Mouse (Mus musculus): Measurements from ENCODE around the gene Zfp383.
A peak's percentile ranks its signal among the peaks of the same experiment; 100 is the strongest.
"Not testable (repeated sequence)": the region's sequence is repeated elsewhere in the genome, so short reads cannot be mapped to it uniquely, and the experiment has no call there.

Gene Zfp383

DNA sequence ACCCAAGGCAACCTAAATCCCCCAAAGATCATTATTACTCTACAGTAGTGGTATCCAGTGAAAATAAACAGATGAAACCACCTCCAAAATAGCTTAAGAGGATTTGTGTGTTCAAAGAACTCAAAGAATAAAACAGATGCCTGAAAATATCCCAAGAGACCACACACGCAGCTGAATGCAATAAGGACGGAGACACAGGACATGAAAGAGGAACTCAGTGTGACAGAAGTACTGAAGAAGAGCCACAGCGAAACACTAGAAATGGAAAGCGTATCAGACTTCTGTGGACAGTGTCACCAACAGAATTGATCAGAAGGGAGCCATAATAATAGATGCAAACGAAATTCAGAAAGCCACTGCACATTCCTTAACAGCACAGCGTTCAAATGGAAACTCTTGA is 30.8 kb downstream of the Zfp383 start:
- no peak for DNase-seq (ENCODE audit: low read depth, low spot score)

DNA sequence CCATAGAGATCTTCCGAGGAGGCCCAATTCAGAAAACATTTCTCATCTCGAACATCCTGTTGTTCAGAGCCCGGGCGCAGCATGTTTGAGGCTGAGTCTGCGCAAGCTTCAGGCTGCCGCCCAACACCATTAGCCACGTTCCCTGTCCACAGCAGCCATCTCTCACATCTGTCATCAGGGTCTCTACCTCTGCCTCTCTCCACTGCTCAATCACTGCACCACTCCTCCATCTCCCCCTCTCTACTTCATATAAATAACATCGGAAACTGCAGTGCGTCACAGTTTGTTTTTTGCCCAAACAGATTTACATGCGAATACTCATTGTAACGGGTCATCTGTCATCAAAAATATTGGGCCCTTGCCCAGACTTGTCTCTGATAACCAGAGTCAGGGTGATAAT is 33.0 kb downstream of the Zfp383 start:
- no peak for DNase-seq (ENCODE audit: low read depth, low spot score)

DNA sequence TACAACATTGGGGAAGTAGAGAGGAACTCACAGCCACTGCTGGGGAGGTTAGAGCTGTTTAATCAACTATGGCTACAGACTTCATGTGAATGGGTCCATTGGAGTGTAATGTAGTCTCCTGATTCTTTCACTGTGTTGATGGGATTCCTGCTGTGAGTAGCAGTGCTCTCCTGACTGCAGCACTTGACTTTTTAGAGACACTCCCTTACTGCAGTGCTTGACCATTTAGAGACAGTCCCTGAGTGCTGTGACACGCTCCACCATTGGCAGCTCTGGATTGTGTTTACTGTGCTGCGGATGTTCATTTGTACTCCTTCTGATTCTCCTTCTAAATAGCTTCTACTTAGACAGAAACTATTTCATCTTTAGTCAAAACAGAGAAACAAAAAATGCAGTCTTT is 34.7 kb downstream of the Zfp383 start:
- no peak for DNase-seq (ENCODE audit: low read depth, low spot score)

DNA sequence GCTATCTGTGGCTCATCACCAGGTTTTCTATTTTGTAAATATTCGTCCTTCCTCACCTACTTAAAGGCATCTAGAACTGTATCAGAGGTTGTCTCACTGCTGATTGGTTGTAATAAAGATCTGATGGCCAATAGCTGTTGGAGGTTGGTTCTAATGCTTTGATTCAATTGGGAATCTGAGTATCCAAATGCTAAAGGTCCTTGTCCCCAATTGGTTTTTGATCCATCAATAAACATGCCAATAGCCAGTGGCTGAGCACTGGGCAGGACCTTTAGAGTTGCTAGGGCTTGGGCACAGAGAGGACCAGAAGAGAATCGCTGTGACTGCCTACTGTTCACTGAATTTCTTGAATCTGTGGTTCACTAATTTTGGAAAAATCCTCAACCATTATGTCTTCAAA is 35.7 kb downstream of the Zfp383 start:
- no peak for DNase-seq (ENCODE audit: low read depth, low spot score)

DNA sequence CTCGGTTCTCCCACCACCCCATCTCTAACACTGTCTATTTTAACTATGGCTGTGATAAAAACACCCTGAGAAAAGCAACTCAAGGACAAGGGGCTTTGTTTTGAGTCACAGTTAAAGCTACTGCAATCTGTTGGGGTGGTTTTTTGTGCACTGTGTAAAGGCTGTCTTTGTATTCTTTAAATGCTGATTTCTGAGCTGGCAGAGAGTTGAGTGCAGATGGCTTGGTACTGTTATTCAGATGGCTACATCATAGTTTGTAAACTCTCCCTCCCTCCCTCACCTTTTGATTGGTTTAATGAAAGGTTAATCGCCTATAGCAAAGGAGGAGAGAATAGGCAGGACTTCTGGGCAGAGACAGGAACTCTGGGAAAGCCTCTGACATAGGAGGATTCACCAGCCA is 36.2 kb downstream of the Zfp383 start:
- DNase-seq (ENCODE audit: low read depth, low spot score) = no peak

DNA sequence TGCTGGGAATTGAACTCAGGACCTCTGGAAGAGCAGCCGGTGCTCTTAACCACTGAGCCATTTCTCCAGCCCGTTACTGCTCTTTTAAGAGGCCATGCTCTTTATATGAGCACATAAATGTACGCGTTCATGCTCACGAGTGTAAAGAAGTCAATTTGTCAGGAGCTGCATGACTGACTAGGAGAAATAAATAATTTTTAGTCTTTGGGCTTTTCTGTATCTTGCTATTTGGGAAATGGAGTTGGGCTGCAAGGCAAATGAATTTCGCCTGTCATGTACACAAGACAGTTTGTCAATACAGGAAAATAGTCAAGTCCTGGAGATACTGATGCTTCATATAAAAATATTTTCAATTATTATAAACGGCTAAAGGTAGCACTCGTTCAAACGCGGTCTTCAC is 45.1 kb downstream of the Zfp383 start:
- DNase-seq (ENCODE audit: low read depth, low spot score) = no peak

DNA sequence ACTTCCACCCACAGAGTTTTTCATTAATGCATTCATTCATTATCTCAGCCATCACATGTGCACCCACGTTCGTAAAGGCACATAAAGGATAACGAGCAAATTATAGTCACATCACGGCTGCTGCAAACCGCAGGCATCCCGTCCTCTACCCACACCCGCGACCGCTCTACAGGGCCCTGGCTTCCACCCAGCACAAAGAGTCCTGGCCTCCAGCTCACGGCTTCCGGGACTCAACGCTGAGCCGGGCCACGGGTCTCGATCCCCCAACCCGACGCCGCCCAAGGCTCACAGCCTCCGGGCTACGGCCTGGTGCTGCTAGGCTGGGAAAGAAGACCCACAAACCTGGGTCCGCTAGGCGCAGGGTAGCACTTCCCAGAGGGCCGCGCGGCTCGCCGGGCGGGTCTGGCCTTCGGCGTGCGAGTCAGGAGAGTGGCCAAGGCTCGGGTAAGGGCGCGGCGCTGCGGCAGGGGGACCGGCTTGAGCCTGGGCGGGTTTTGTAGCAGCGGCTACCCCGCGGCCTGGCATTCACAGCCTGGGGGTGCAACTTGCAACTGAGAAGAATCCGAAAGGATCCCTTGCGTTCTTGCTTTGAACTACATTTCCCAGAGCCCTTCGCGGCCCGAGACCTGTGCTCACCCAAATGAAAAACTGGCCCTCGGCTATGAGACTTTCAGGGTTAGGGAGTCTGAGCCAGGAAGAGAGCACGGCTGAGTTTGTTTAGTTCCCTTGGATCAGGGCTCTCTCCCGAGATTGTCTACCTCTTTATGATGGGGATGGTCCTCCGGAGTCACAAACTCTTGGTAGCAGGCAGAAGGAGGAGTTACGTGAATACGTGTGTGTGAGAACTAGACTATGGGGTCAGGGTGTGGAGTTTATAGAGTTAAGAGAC is 45.7 kb downstream of the Zfp383 start, which contains the start of gene Zfp74:
TSS of gene Zfp74 (minus strand) at position 577 of the 889 bp plus-strand sequence.
- peak; percentile 84 for DNase-seq (ENCODE audit: low read depth, low spot score)

DNA sequence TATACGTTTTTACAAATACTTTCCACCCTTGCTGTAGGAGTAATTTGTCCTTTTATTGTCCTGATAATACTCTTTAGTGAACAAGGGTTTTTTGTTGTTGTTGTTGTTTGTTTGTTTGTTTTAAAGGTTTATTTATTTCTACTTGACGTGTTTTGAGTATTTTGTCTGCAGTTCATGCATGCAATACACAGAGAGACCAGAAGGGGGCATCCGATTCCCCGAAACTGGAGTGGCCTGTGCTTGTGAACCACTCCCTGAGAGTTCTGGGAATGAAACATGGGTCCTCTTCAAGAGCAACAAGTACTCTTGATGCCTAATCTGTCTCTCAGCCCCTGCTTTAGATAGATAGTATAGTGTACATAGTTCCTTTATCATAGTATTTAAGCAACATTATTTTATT is 46.7 kb downstream of the Zfp383 start:
- DNase-seq (ENCODE audit: low read depth, low spot score) = no peak

DNA sequence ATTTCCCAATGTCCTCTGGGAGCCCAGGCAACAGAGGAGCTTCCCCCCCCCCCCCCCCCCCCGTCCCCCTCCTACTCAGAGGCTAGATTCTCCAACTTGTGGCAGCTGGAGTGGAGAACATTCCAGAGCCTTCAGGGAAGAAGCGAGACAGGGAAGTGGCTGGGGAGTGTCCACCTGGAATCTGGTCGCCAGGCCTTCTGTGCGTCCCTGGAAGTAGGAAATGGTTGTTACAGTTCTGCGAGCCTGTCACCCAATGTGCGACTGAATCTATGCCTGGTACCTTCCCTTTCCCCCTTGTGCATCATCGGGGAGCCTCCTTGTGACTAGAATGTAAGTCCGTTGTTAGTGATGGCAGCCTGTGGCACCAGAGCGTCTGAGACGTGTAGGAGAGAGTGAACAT is 48.2 kb downstream of the Zfp383 start:
- no peak for DNase-seq (ENCODE audit: low read depth, low spot score)

DNA sequence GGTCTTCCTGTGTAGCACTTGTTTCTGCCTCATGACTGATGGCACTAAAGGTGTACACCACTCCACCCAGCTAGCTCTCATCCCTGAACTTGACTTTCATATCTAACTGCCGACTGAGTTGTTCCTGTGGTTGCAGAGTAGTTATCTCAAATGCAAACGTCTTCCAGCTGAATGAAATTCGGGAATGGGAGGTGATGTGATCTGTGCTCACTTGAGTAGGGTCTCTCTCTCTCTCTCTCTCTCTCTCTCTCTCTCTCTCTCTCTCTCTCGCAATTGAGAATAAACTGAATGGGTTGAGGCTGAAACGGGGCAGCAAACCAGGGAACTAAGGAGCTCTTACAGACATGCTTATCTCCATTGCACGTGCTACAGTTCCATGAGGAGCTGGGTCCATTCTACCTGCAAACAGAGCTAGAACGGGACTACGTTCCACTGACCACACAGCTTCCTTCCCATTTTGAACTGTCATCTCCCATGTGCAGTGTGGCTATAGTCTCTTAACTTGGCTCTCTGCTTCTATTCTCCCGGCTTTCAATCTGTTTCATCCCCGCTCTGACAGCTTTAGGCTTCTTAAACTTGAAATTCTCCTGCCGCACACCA is 50.2 kb downstream of the Zfp383 start:
- no peak for DNase-seq (ENCODE audit: low read depth, low spot score)

DNA sequence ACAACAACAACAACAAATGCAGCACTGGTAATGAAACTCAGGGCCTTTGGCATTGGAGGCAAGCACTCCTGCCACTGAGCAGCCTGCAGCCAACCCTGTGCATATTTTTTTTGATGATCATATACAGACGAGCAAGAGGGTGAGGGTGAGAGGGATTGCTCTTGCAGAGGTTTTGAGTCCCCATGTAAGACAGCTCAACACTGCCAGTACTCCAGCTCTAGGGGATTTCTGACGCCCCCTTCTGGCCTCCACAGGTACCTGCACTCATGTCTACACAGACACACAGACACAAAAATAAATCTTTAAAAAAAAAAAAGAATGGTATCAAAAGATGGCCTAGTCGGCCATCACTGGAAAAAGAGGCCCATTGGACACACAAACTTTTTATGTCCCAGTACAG is 51.0 kb downstream of the Zfp383 start:
- DNase-seq (ENCODE audit: low read depth, low spot score) = no peak

DNA sequence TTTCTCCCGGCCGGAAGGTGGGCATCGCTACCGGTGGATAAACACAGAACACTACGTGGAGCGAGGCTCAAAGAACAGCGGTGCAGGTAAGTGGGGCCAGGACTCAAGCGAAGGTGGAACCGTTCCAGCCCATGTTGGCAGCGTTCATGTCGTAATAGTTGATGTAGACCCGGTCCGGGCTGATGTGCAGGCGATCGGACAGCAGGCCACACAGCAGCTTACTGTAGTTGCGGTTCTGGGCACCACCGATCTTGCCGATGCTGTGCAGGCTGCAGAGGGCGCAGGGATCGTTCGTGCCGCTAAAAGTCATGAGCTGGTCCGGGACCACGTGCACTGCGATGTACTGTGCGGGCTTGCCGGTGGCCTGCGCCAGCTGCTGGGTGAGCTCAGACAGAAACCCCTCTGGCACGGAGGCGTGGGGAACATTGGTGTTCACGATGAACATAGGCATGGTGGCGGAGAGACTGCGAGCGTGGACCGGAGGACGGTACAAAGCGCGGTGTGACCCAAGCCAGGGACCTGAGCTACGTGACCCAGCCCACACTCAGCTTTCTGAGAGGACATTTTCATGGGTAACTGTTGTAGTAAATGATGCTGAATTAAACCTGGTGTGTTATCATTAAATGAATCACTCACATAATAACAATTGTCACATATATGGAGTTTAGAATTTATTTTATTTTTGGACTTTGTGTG is 57.2 kb downstream of the Zfp383 start:
- DNase-seq (ENCODE audit: low read depth, low spot score) = not testable (repeated sequence)
